Mouse (Mus musculus) CH12.LX (cell line): ENCODE data around the gene Gm9821. TPM values are rescaled to one million over a fixed set of nuclear protein-coding genes. Genes with fewer than 3 reads are reported as not detected.

Experiments used
- DNase-seq: peaks from one replicate; pipeline ENCODE4 v3.0.0-alpha.2; 2013; ENCODE audit errors: extremely low read depth
- H3K27ac ChIP-seq: 2 replicates; pipeline ENCODE4 v1.5.1; 2012; ENCODE audit warnings: low read depth, mild to moderate bottlenecking, control low read depth, moderate library complexity; ENCODE audit not compliant: insufficient read depth
- H3K27me3 ChIP-seq: replicated peaks from 2 replicates; pipeline ENCODE3; 2012; ENCODE audit warnings: inconsistent platforms
- H3K36me3 ChIP-seq, 2 experiments: replicated peaks in 1 of 2; 2 replicates each; pipeline versions ENCODE3 to v1.6.1; 2012; ENCODE audit warnings: inconsistent platforms in 1 of 2, low read length in 1 of 2, mild to moderate bottlenecking in 1 of 2, mixed read lengths in 1 of 2, moderate library complexity in 1 of 2; ENCODE audit not compliant: control insufficient read depth in 1 of 2, insufficient read depth in 1 of 2
- H3K4me1 ChIP-seq, 2 experiments: 2 replicates each; pipeline ENCODE4 v1.6.1; 2012; ENCODE audit warnings: inconsistent platforms in 1 of 2, moderate library complexity in 1 of 2; ENCODE audit not compliant: insufficient read depth in 2 of 2, control insufficient read depth in 1 of 2
- H3K4me2 ChIP-seq: 2 replicates; pipeline ENCODE4 v1.6.1; 2012; ENCODE audit warnings: low read depth, mild to moderate bottlenecking, control low read depth; ENCODE audit not compliant: poor library complexity, insufficient read depth, severe bottlenecking
- H3K4me3 ChIP-seq, 3 experiments: fragments of 150-350 bp in 1 of 3; sonication (generic) in 1 of 3; replicated peaks in 1 of 3; 2 replicates each; pipeline versions ENCODE3 to v1.5.1; 2011 to 2012; ENCODE audit warnings: low read depth in 2 of 3, low read length in 2 of 3, mild to moderate bottlenecking in 2 of 3, moderate library complexity in 2 of 3, control low read depth in 1 of 3, improper control_type of control experiment in 1 of 3, inconsistent platforms in 1 of 3, mixed read lengths in 1 of 3; ENCODE audit not compliant: poor library complexity in 1 of 3
- H3K79me2 ChIP-seq: replicated peaks from 2 replicates; pipeline ENCODE4 v1.6.1; 2012; ENCODE audit warnings: mild to moderate bottlenecking, moderate library complexity; ENCODE audit not compliant: control insufficient read depth, poor library complexity, insufficient read depth, severe bottlenecking; ENCODE audit errors: extremely low read depth
- H3K9ac ChIP-seq: 2 replicates; pipeline ENCODE4 v1.6.1; 2012; ENCODE audit warnings: low read depth, mild to moderate bottlenecking, control low read depth, moderate library complexity; ENCODE audit not compliant: insufficient read depth
- H3K9me3 ChIP-seq: replicated peaks from 2 replicates; pipeline ENCODE3; 2012; ENCODE audit warnings: low read length, inconsistent platforms, mixed read lengths
- BHLHE40 ChIP-seq: IDR thresholded peaks from 2 replicates; pipeline ENCODE4 v1.6.1; 2011; ENCODE audit warnings: mild to moderate bottlenecking, low read depth, low read length, improper control_type of control experiment
- CHD1 ChIP-seq: IDR thresholded peaks from 2 replicates; pipeline ENCODE4 v1.6.1; 2012; ENCODE audit warnings: low read depth, low read length, improper control_type of control experiment, inconsistent platforms
- CTCF ChIP-seq, 2 experiments: IDR thresholded peaks in 1 of 2; conservative IDR thresholded peaks in 1 of 2; 2 replicates each; pipeline ENCODE4 v1.5.1; 2011 to 2012; ENCODE audit warnings: low read depth in 2 of 2, low read length in 2 of 2, improper control_type of control experiment in 1 of 2, inconsistent platforms in 1 of 2, mild to moderate bottlenecking in 1 of 2, moderate library complexity in 1 of 2
- E2F4 ChIP-seq: IDR thresholded peaks from 2 replicates; pipeline ENCODE4 v1.6.1; 2011; ENCODE audit warnings: low read depth, low read length, improper control_type of control experiment; ENCODE audit not compliant: insufficient replicate concordance
- ELF1 ChIP-seq: IDR thresholded peaks from 2 replicates; pipeline ENCODE4 v1.6.1; 2014; ENCODE audit warnings: low read depth, mild to moderate bottlenecking, inconsistent platforms, low read length, improper control_type of control experiment
- ETS1 ChIP-seq: conservative IDR thresholded peaks from 2 replicates; pipeline ENCODE4 v1.6.1; 2012; ENCODE audit warnings: low read depth, mild to moderate bottlenecking, inconsistent platforms, low read length, improper control_type of control experiment, moderate library complexity
- JUN ChIP-seq: IDR thresholded peaks from 2 replicates; pipeline ENCODE4 v1.6.1; 2011; ENCODE audit warnings: low read depth, mild to moderate bottlenecking, low read length, improper control_type of control experiment, moderate library complexity; ENCODE audit not compliant: insufficient read depth
- JUND ChIP-seq: conservative IDR thresholded peaks from 2 replicates; pipeline ENCODE4 v1.6.1; 2011; ENCODE audit warnings: low read depth, low read length, improper control_type of control experiment
- KAT2A ChIP-seq: IDR thresholded peaks from 2 replicates; pipeline ENCODE4 v1.6.1; 2012; ENCODE audit warnings: low read length, improper control_type of control experiment, inconsistent platforms; ENCODE audit not compliant: insufficient replicate concordance
- MAFK ChIP-seq: IDR thresholded peaks from 2 replicates; pipeline ENCODE4 v1.6.1; 2011; ENCODE audit warnings: low read length, improper control_type of control experiment; ENCODE audit not compliant: insufficient replicate concordance
- MAX ChIP-seq: IDR thresholded peaks from 2 replicates; pipeline ENCODE4 v1.6.1; 2011; ENCODE audit warnings: low read length, improper control_type of control experiment
- MAZ ChIP-seq: IDR thresholded peaks from 2 replicates; pipeline ENCODE4 v1.6.1; 2012; ENCODE audit warnings: low read depth, mild to moderate bottlenecking, inconsistent platforms, low read length, improper control_type of control experiment, moderate library complexity
- MEF2A ChIP-seq: IDR thresholded peaks from 2 replicates; pipeline ENCODE4 v1.6.1; 2014; ENCODE audit warnings: low read depth, mild to moderate bottlenecking, inconsistent platforms, low read length, improper control_type of control experiment, borderline replicate concordance
- MXI1 ChIP-seq: IDR thresholded peaks from 2 replicates; pipeline ENCODE4 v1.6.1; 2011; ENCODE audit warnings: mild to moderate bottlenecking, low read depth, low read length, improper control_type of control experiment
- MYC ChIP-seq: IDR thresholded peaks from 2 replicates; pipeline ENCODE4 v1.6.1; 2011; ENCODE audit warnings: low read depth, mild to moderate bottlenecking, improper control_type of control experiment, low read length
- NELFE ChIP-seq: IDR thresholded peaks from 2 replicates; pipeline ENCODE4 v1.6.1; 2011; ENCODE audit warnings: low read depth, low read length, improper control_type of control experiment
- NRF1 ChIP-seq: IDR thresholded peaks from 2 replicates; pipeline ENCODE4 v1.6.1; 2014; ENCODE audit warnings: low read depth, mild to moderate bottlenecking, inconsistent platforms, low read length, improper control_type of control experiment, moderate library complexity
- POLR2AphosphoS2 ChIP-seq: IDR thresholded peaks from 2 replicates; pipeline ENCODE4 v1.6.1; 2011; ENCODE audit warnings: low read depth, low read length, improper control_type of control experiment
- SMC3 ChIP-seq: IDR thresholded peaks from 2 replicates; pipeline ENCODE4 v1.6.1; 2011; ENCODE audit warnings: low read depth, low read length, improper control_type of control experiment
- TBP ChIP-seq: conservative IDR thresholded peaks from 2 replicates; pipeline ENCODE4 v1.6.1; 2011; ENCODE audit warnings: low read depth, low read length, improper control_type of control experiment
- TCF12 ChIP-seq: IDR thresholded peaks from 2 replicates; pipeline ENCODE4 v1.6.1; 2014; ENCODE audit warnings: low read depth, mild to moderate bottlenecking, inconsistent platforms, low read length, improper control_type of control experiment
- UBTF ChIP-seq: IDR thresholded peaks from 2 replicates; pipeline ENCODE4 v1.6.1; 2012; ENCODE audit warnings: low read depth, mild to moderate bottlenecking, inconsistent platforms, low read length, improper control_type of control experiment, moderate library complexity
- USF1 ChIP-seq: IDR thresholded peaks from 2 replicates; pipeline ENCODE4 v1.6.1; 2014; ENCODE audit warnings: low read depth, mild to moderate bottlenecking, inconsistent platforms, low read length, improper control_type of control experiment
- USF2 ChIP-seq: conservative IDR thresholded peaks from 2 replicates; pipeline ENCODE4 v1.6.1; 2011; ENCODE audit warnings: low read depth, low read length, improper control_type of control experiment
- ZKSCAN1 ChIP-seq: IDR thresholded peaks from 2 replicates; pipeline ENCODE4 v1.6.1; 2012; ENCODE audit warnings: low read depth, inconsistent platforms, low read length, improper control_type of control experiment, borderline replicate concordance
- ZMIZ1 ChIP-seq: IDR thresholded peaks from 2 replicates; pipeline ENCODE4 v1.6.1; 2012; ENCODE audit warnings: low read depth, mild to moderate bottlenecking, inconsistent platforms, low read length, improper control_type of control experiment
- dilution Hi-C: fragments of 300-500 bp; cut with MboI; formaldehyde crosslinking; loops from 2 replicates; pipeline ENCODE4 v1.14.3; 2020; ENCODE audit warnings: low sequenced_read_pairs; ENCODE audit not compliant: extremely low pct_unique_long_range_greater_than_20kb, extremely low pct_ligation_motif_present
- in situ Hi-C: fragments of 300-500 bp; cut with MboI; formaldehyde crosslinking; loops from 3 replicates; pipeline ENCODE4 v1.14.3; 2019; ENCODE audit warnings: low sequenced_read_pairs, low pct_ligation_motif_present, low pct_unique_long_range_greater_than_20kb, mixed read lengths
- polyA plus RNA-seq: library from polyadenylated mRNA; unstranded; fragments of >175 nt; gene quantifications from 2 replicates; pipeline ENCODE4 v1.2.1, GENCODE M21; 2012; ENCODE audit warnings: low read depth; ENCODE audit not compliant: insufficient read length
- total RNA-seq, 2 experiments: library from RNA; depleted of rRNA; stranded (reverse); fragments of 300-350 nt in 1 of 2; fragments of >200 nt in 1 of 2; gene quantifications; 2 replicates each; pipeline ENCODE4 v1.2.3; 2012 to 2014

Gm9821 gene
- total and polyA plus RNA-seq, 3 experiments, result 0.25 to 3.8 TPM; not detected in 1

DNA sequence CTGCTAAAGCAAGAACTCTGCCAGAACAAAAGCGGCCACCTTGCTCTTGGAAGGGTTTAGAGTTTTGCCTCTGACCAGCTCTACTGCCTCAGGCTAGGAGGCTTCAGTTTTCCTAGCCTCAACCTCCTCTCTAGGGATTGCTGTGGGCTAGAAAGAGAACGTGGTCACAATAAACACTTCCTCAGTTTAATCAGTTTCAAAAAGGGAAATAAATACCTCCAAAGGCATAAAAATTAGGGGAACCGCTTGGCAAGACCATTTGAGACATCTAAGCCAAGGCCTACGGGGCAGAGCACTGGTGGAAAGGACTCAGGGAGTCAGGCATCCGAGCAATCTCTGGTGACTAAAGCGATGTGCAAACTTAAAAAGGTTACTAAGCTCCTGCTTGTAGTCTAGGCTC, 10.4 kb downstream of the Gm9821 start:
- Histone ChIP-seq H3K4me2 (no peak overlapping the region), H3K27ac (no peak overlapping the region), H3K27me3 (no peaks in the 10 kb centered on the region), H3K79me2 (peaks cover 5% of the 10 kb centered on the region; the same call in 1 of the 2 replicates), H3K9me3 (no peaks in the 10 kb centered on the region), H3K4me3 (no peak overlapping the region), H3K9ac (no peak overlapping the region), H3K4me1 (peaks cover 2 to 72% of the 10 kb centered on the region in 2 experiments; a peak in 3 of 4 replicates), H3K36me3 (peaks cover 0 to 59% of the 10 kb centered on the region in 2 experiments)
- no peak for DNase-seq
- no peak for TF ChIP-seq MEF2A
- no peak for TF ChIP-seq ELF1
- TF ChIP-seq TBP, result no peak
- dilution Hi-C loops, result no loop called here
- in situ Hi-C loops, result no loop called here

DNA sequence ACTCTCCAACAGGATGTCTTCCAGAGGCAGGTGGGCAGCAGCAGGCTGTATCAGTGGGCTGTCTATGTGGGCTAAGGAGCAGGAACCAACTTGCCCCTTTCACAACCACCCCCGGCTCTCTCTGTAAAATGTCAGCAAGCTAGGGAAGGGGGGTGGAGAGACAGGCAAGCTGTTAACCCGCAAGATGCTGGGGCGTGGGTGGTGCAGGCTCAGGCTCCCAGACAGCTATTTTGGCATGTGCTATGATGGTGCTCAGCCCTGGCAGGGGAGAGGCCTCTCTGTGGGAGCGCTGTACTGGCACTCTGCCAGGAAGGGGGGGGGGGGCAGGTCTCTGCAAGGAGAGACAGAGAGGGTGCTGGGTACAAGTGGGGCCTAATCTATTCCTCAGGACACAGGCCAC, 11.6 kb downstream of the Gm9821 start:
- Histone ChIP-seq H3K9me3 (no peaks in the 10 kb centered on the region), H3K4me2 (no peak overlapping the region), H3K27ac (no peak overlapping the region), H3K79me2 (peaks cover 15% of the 10 kb centered on the region)
- no peak for DNase-seq
- no peak for TF ChIP-seq MAZ
- no peak for TF ChIP-seq JUN
- TF ChIP-seq USF2, result no peak
- TF ChIP-seq USF1, result no peak
- TF ChIP-seq CTCF (conservative IDR thresholded peaks at IDR 0.05 in 1 of 2, IDR thresholded peaks at IDR 0.05 in 1 of 2; ENCODE audit: low read depth in 2 of 2, low read length in 2 of 2), result no peak
- no peak for TF ChIP-seq MAX
- no peak for TF ChIP-seq ZMIZ1
- no peak for TF ChIP-seq ETS1
- TF ChIP-seq SMC3, result no peak
- no peak for TF ChIP-seq MEF2A
- no peak for TF ChIP-seq NRF1
- no peak for TF ChIP-seq CHD1
- TF ChIP-seq BHLHE40, result no peak
- TF ChIP-seq, all 38 proteins: peak for 0
- H3K27me3 ChIP-seq, result no peaks in the 10 kb centered on the region
- in situ Hi-C loops (no loop called here), dilution Hi-C loops (no loop called here)
- no peak overlapping the region for H3K4me3 ChIP-seq
- no peak overlapping the region for H3K9ac ChIP-seq
- H3K36me3 ChIP-seq, result peaks cover 0 to 65% of the 10 kb centered on the region in 2 experiments
- H3K4me1 ChIP-seq, result peaks cover 5 to 74% of the 10 kb centered on the region in 2 experiments

- no peaks in the 10 kb centered on the region for H3K9me3 ChIP-seq
- TF ChIP-seq ZKSCAN1 (no peak), ETS1 (no peak), KAT2A (no peak), POLR2AphosphoS2 (no peak), NELFE (no peak), ZMIZ1 (no peak), JUN (no peak), MYC (no peak), MAFK (no peak), E2F4 (no peak), MXI1 (no peak), TCF12 (no peak), UBTF (no peak), JUND (no peak)
- TF ChIP-seq, all 38 proteins: peak for 0
- in situ Hi-C loops, result no loop called here
- no peaks in the 10 kb centered on the region for H3K27me3 ChIP-seq
- DNase-seq, result no peak
- peaks cover 0 to 65% of the 10 kb centered on the region in 2 experiments for H3K36me3 ChIP-seq
- no peak overlapping the region for H3K9ac ChIP-seq
- H3K79me2 ChIP-seq, result peaks cover 21% of the 10 kb centered on the region
- H3K4me2 ChIP-seq, result no peak overlapping the region
- peaks cover 5 to 75% of the 10 kb centered on the region in 2 experiments for H3K4me1 ChIP-seq
- no peak overlapping the region for H3K27ac ChIP-seq
- dilution Hi-C loops, result no loop called here
- no peak overlapping the region for H3K4me3 ChIP-seq
These were observed 12.5 kb downstream of the Gm9821 start for GRCm38 (mm10) chr2:91958049-91958448.
